Mouse (Mus musculus) testis, postnatal 14 days (tissue): ENCODE measurements around the gene Sez6l.

ENCODE experiments used
- DNase-seq: peaks from one replicate; pipeline ENCODE4 v3.0.0; 2021; ENCODE audit warnings: low spot score

Sez6l gene

DNA sequence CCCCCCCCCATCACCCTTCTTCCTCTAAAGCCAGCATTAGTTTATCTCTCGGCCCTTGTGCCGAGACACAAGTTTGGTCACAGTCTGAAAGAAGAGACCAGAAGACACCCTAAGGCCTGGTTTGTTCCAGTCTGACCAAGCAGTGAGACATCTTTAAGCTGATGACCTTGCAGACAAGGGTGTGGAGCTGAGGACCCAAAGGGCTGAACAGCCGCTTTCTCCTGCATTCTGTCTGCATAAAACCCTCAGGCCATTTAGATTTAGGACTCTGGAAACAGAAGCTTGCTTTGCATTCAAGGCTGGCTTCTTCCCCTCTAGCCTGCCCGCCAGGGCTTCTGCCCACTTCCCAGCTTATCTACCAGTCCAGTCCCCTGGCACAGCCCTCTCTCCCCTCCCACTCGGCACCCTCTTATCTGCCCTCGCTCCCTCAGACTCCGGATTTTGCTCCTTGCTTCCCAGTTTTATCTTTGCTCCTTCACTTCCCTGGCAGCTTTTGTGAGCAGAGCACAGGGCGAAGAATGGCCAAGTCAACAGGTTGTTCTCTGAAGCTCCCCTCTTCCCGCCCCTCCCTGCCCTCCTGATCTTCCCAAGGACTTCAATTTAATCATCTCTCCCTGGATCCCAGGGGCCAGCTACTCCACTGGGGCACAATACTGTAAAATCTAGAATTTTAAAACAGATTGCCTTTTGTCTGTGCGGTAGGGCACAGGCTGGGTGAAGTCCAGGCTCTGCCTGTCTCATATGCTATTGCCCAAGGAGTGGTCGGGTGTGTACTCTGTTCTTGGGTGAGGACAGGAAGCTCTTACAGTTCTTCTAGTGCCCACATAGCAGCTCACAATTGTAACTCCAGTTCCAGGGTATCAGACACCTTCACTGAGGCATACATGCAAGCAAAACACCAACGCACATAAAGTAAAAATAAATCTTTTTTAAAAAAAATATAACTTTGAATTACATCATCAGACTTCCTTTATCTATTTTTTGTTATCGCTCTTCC lies 77.8 kb downstream of the Sez6l start:
- DNase-seq, result peak; percentile 64

DNA sequence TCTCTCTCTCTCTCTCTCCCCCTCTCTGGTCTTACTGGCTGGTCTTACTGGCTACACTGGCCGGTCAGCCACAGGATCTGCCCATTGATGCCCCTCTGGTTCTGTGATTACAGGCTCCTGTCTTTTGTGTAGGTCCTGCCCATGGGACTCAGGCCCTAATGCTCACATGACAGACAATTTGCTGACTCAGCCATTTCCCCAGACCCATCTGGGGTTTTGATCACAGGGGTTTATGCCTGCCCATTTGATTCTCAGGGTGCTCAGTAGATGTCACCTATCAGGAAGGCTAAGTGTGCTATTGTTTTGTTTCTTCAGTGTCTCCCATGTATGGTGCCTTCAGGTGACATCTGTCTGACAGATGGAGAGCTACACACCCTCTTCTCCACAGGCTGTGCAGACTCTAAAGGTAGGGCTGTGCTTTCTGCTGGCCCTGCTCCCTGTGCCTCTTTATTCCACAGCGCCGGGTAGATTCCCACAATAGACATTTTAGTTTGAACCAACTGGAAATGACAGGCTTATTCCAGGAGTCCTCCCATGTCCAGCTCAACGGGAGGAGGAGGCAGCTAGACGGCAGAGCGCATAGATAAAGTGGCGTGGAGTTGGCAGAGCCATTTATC lies 80.1 kb downstream of the Sez6l start:
- DNase-seq, result no peak

DNA sequence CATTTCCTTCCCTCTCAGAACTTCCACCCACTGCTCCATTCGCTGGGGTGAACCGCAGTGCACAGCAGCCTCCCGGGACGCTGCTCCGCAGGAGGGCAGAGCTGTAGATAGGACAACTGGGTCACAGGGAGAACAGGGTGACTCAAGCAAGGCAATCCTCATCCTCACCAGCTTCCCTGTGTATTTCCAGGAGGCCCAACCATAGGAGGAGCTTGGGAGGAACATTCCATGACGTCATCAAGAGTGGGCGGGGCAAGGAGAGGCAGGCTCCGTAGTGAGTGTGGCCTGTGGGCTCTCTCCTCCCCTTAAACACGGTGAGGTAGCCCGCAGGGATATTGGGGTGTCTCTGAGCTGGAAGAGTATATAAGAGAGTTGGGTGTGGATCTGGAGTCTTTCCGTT lies 83.5 kb downstream of the Sez6l start:
- DNase-seq, result peak; percentile 55

DNA sequence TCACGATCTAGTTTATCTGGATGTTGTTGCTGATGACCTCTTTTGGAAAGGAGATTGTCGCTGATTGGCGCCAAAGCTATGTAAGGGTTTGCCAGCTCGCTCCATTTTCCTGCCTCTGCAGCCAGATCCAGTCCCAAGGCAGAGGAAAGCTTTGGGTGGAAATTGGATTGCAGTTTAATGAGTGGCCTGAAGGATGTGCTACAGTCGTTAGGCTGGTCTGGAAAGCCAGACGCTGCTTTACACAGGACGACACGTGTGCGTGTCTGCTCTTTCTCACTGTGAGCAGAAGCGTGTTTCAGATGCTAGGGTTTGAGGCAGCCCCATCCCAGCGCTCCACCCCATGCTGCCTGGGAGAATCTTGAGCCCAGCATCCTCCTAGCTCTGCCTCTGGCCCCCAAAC lies 85.5 kb downstream of the Sez6l start:
- DNase-seq, result no peak

- no peak for DNase-seq
Observed at GRCm38 (mm10) chr5:112488101-112488776, 88.7 kb downstream of the Sez6l start.

GRCm38 (mm10) chr5:112487504-112487903 lies 89.5 kb downstream of the Sez6l start:
- DNase-seq, result no peak

- no peak for DNase-seq
Observed at GRCm38 (mm10) chr5:112486415-112486814, 90.6 kb downstream of the Sez6l start.

GRCm38 (mm10) chr5:112484924-112485715 lies 91.9 kb downstream of the Sez6l start:
- no peak for DNase-seq

DNA sequence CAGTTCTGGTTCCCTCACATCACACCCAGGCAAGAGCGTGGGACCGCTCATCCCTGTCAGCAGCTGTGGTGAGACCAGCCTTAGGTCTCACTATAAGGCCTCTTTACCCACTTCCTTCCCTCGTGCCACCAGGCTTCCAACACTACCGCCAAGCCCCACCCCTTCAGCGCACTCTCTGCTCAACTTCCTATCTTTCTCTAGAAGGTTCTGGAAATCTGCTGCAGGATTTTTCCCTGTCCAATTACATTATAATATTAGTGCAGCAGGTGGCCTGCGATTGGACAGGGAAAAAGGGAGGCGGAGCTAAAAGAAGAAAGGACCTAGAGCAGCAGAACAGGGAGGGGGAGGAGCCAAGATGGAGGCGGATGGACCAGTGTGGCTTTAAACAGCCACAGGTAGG lies 94.0 kb downstream of the Sez6l start:
- no peak for DNase-seq

DNA sequence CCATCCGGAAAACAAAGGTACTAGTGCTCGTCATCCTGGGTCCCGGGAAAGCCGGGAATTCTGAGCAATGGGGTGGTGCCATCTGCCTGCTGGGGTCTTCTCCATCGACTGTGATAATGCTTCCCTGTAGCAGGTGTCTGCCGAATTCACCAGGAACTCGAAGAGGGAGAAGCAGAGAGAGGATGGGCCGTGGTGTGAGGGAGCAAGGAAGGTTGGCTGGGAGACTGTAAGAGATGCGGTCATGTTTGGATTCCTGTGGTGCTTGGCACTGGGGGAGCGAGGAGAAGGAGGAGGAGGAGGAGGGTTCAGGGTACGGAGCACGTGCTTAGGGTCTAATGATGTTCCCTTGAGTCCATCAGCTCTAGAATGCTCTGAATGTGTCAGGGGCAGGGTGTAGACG lies 94.4 kb downstream of the Sez6l start:
- DNase-seq, result no peak

- DNase-seq, result no peak
Observed at GRCm38 (mm10) chr5:112481946-112482410, 95.0 kb downstream of the Sez6l start.

- DNase-seq, result peak; percentile 10
Observed at GRCm38 (mm10) chr5:112473453-112473852, 103.5 kb downstream of the Sez6l start.

GRCm38 (mm10) chr5:112470144-112470543 lies 106.8 kb downstream of the Sez6l start:
- DNase-seq, result no peak

DNA sequence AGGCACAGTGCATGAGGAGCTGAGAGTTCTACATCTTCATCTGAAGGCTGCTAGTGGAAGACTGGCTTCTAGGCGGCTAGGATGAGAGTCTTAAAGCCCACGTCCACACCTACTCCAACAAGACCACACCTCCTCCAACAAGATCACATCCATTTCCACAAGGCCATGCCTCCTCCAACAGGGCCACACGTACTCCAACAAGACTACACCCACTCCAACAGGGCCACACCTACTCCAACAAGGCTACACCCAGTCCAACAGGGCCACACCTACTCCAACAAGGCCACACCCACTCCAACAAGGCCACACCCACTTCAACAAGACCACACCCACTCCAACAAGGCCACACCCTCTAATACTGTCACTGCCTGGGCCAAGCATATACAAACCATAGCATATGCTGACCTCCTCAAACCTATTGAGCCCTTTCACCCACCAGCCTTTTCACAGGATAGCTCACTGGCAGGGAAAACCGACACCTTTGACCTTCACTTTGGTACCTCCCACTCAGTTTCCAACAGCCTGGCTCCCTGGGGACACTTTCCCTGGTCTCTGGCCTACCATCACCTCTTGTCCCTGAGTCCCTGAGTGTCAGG lies 107.9 kb downstream of the Sez6l start:
- DNase-seq, result no peak

GRCm38 (mm10) chr5:112466331-112466730 lies 110.7 kb downstream of the Sez6l start:
- no peak for DNase-seq

DNA sequence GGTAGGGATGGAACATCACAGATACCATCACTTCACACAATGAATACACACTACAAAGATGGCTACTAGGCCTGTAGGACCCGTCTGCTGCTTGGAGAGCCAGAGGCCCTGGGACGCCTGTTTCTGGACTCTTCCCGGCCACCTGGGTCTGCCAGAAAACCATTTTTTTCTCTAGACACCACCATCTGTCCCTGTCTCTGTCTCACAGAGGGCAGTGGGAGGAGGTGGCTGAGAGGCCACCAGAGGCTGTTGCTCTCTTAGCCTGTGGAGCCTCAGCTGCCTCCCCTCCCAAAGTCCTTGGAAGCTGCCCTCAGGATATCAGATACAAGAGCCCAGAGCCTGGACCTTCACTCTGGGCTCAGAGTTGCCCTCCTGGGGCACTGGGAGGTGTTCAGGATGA lies 117.1 kb downstream of the Sez6l start:
- no peak for DNase-seq

GRCm38 (mm10) chr5:112454966-112455555 lies 121.9 kb downstream of the Sez6l start:
- no peak for DNase-seq

- DNase-seq, result no peak
Observed at GRCm38 (mm10) chr5:112453088-112453487, 123.9 kb downstream of the Sez6l start.

- no peak for DNase-seq
Observed at GRCm38 (mm10) chr5:112448747-112449440, 128.1 kb downstream of the Sez6l start, which contains the start of gene Gm6588. Gene Gm6588, plus strand, starts transcription at chr5:112449426.

DNA sequence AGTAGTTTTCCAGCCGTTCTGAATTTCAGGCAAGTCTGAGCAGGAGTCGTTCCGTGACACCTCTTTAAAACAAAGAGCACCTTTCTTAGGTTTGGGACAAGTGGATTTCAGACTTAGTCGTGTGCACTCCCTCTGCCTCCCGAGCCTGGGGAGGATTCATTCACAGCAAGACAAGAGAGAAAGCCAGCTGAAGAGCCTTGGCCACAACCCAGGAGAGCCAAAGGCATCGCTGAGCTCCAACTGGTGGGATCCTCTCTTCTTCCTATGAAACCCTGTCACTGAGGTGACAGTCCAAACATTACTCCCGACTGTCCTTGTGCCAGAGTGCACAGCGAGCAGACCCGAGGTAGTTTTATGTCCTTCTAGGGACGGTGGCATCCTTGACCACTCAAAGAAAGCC lies 138.4 kb downstream of the Sez6l start:
- no peak for DNase-seq
